Mouse (Mus musculus) lung, postnatal 0 days (tissue): Measurements from ENCODE around the gene Gcsh. TPM values are rescaled to one million over a fixed set of nuclear protein-coding genes. Genes with fewer than 3 reads are reported as not detected.
A peak's percentile ranks its signal among the peaks of the same experiment; 100 is the strongest.

Experiments used
- ATAC-seq: fragments of 200-750 bp; cut with Nextera tagmentation; 2 replicates; pipeline ENCODE4 v1.8.0; 2017; ENCODE audit warnings: moderate library complexity
- DNase-seq: peaks from one replicate; pipeline ENCODE4 v3.0.0-alpha.2; 2016; ENCODE audit warnings: low spot score
- H3K27ac ChIP-seq: fragments of 300-500 bp; sonication (generic); 2 replicates; pipeline ENCODE4 v1.5.1; 2014; ENCODE audit warnings: antibody characterized with exemption, mild to moderate bottlenecking, low read length, mixed read lengths
- H3K27me3 ChIP-seq: fragments of 300-500 bp; sonication (generic); replicated peaks from 2 replicates; pipeline ENCODE4 v1.6.1; 2014; ENCODE audit warnings: low read length, mixed read lengths; ENCODE audit not compliant: insufficient read depth
- H3K36me3 ChIP-seq: fragments of 300-500 bp; sonication (generic); 2 replicates; pipeline ENCODE4 v1.6.1; 2014; ENCODE audit warnings: low read length, mixed read lengths; ENCODE audit not compliant: insufficient read depth
- H3K4me1 ChIP-seq: fragments of 300-500 bp; sonication (generic); 2 replicates; pipeline ENCODE4 v1.6.1; 2014; ENCODE audit warnings: antibody characterized with exemption, low read depth, low read length, mixed read lengths; ENCODE audit not compliant: insufficient read depth
- H3K4me2 ChIP-seq: fragments of 300-500 bp; sonication (generic); replicated peaks from 2 replicates; pipeline ENCODE4 v1.6.1; 2014; ENCODE audit warnings: low read depth, mild to moderate bottlenecking, low read length, moderate library complexity, mixed read lengths
- H3K4me3 ChIP-seq: fragments of 300-500 bp; sonication (generic); 2 replicates; pipeline ENCODE4 v1.5.1; 2014; ENCODE audit warnings: low read depth, low read length
- H3K9ac ChIP-seq: fragments of 300-500 bp; sonication (generic); replicated peaks from 2 replicates; pipeline ENCODE4 v1.6.1; 2014; ENCODE audit warnings: low read depth, mild to moderate bottlenecking
- H3K9me3 ChIP-seq: fragments of 300-500 bp; sonication (generic); 2 replicates; pipeline ENCODE4 v1.6.1; 2016; ENCODE audit warnings: low read length, mixed read lengths
- CTCF ChIP-seq: IDR thresholded peaks from 2 replicates; pipeline ENCODE4 v1.5.1; 2016; ENCODE audit warnings: antibody characterized with exemption, mild to moderate bottlenecking
- EP300 ChIP-seq: IDR thresholded peaks from 2 replicates; pipeline ENCODE4 v1.6.1; 2016; ENCODE audit warnings: antibody characterized with exemption, mild to moderate bottlenecking, control low read depth
- WGBS: fragments of 180-500 bp; shearing (Covaris S2); extraction: QIAGEN DNeasy Blood & Tissue Kit; methylation state at CpG from one replicate; pipeline ENCODE4 v1.1.7; 2014; 5-methylcytosine and 5-hydroxymethylcytosine counted together
- polyA plus RNA-seq: library from polyadenylated mRNA; unstranded; fragments of >200 nt; fragmentation: Nextera tagmentation; extraction: Ambion mirVana; gene quantifications from 2 replicates; pipeline ENCODE4 v1.2.1, GENCODE M21; 2015

Gcsh gene
- polyA plus RNA-seq, 1 experiment from 2014 or later, result 47.2 TPM

GRCm38 (mm10) chr8:116954415-116954814 lies 38.9 kb downstream of the Gcsh start:
- ATAC-seq (no peak), DNase-seq (no peak)
- no peak overlapping the region for H3K4me3 ChIP-seq
- H3K9me3 ChIP-seq, result no peaks in the 10 kb centered on the region
- TF ChIP-seq EP300, result no peak
- TF ChIP-seq CTCF, result no peak
- no peaks in the 10 kb centered on the region for H3K27me3 ChIP-seq
- H3K4me1 ChIP-seq, result no peaks in the 10 kb centered on the region
- WGBS, result 92% methylated on average over 9 of the region's 9 CpGs
- no peak overlapping the region for H3K27ac ChIP-seq
- peaks cover 36% of the 10 kb centered on the region for H3K36me3 ChIP-seq
- no peak overlapping the region for H3K4me2 ChIP-seq
- no peak overlapping the region for H3K9ac ChIP-seq

- peak overlapping the region; percentile 39; the same call in 1 of the 2 replicates for H3K27ac ChIP-seq
- H3K9ac ChIP-seq, result no peak overlapping the region
- WGBS, result 62% methylated on average over 8 of the region's 8 CpGs
- no peak overlapping the region for H3K4me3 ChIP-seq
- H3K4me1 ChIP-seq, result no peaks in the 10 kb centered on the region
- TF ChIP-seq CTCF (no peak), EP300 (no peak)
- DNase-seq, result no peak
- no peak overlapping the region for H3K4me2 ChIP-seq
- H3K36me3 ChIP-seq, result peaks cover 27% of the 10 kb centered on the region; the same call in 1 of the 2 replicates
- H3K27me3 ChIP-seq, result no peaks in the 10 kb centered on the region
- no peak for ATAC-seq
- H3K9me3 ChIP-seq, result no peaks in the 10 kb centered on the region
These were observed 40.9 kb downstream of the Gcsh start for GRCm38 (mm10) chr8:116952428-116952827.

- ATAC-seq (peak; percentile 65), DNase-seq (peak; percentile 53)
- peak overlapping the region; percentile 39; the same call in 1 of the 2 replicates for H3K27ac ChIP-seq
- no peaks in the 10 kb centered on the region for H3K4me1 ChIP-seq
- H3K9ac ChIP-seq, result no peak overlapping the region
- H3K9me3 ChIP-seq, result no peaks in the 10 kb centered on the region
- no peaks in the 10 kb centered on the region for H3K27me3 ChIP-seq
- H3K4me3 ChIP-seq, result no peak overlapping the region
- peaks cover 25% of the 10 kb centered on the region; the same call in 1 of the 2 replicates for H3K36me3 ChIP-seq
- no peak overlapping the region for H3K4me2 ChIP-seq
- TF ChIP-seq EP300 (no peak), CTCF (no peak)
- 53% methylated on average over 2 of the region's 2 CpGs for WGBS
These were observed 41.6 kb downstream of the Gcsh start for GRCm38 (mm10) chr8:116951778-116952177.

GRCm38 (mm10) chr8:116951369-116951768 lies 42.0 kb downstream of the Gcsh start:
- no peak for TF ChIP-seq CTCF
- peak; percentile 51 for TF ChIP-seq EP300
- peak; percentile 86 for DNase-seq
- peak overlapping the region; percentile 51; the same call in 1 of the 2 replicates for H3K27ac ChIP-seq
- H3K4me3 ChIP-seq, result no peak overlapping the region
- ATAC-seq, result peak; percentile 91
- no peaks in the 10 kb centered on the region for H3K27me3 ChIP-seq
- WGBS, result 30% methylated on average over 5 of the region's 5 CpGs
- H3K9ac ChIP-seq, result no peak overlapping the region
- H3K36me3 ChIP-seq, result peaks cover 21% of the 10 kb centered on the region; the same call in 1 of the 2 replicates
- H3K4me2 ChIP-seq, result no peak overlapping the region
- no peaks in the 10 kb centered on the region; the same call in 1 of the 2 replicates for H3K4me1 ChIP-seq
- no peaks in the 10 kb centered on the region for H3K9me3 ChIP-seq

GRCm38 (mm10) chr8:116947589-116947988 lies 45.7 kb downstream of the Gcsh start:
- DNase-seq (no peak), ATAC-seq (no peak)
- H3K4me3 ChIP-seq, result no peak overlapping the region
- no peaks in the 10 kb centered on the region for H3K9me3 ChIP-seq
- no peak overlapping the region for H3K27ac ChIP-seq
- no peak overlapping the region for H3K4me2 ChIP-seq
- H3K4me1 ChIP-seq, result peaks cover 12% of the 10 kb centered on the region; the same call in 1 of the 2 replicates
- no peaks in the 10 kb centered on the region for H3K27me3 ChIP-seq
- 65% methylated on average over 7 of the region's 7 CpGs for WGBS
- no peaks in the 10 kb centered on the region for H3K36me3 ChIP-seq
- TF ChIP-seq CTCF, result no peak
- TF ChIP-seq EP300, result no peak
- no peak overlapping the region for H3K9ac ChIP-seq

- Histone ChIP-seq H3K4me3 (no peak overlapping the region), H3K36me3 (no peaks in the 10 kb centered on the region), H3K9me3 (no peaks in the 10 kb centered on the region), H3K27me3 (no peaks in the 10 kb centered on the region), H3K4me2 (peak overlapping the region; percentile 37; the same call in 1 of the 2 replicates), H3K4me1 (peaks cover 12% of the 10 kb centered on the region; the same call in 1 of the 2 replicates), H3K27ac (peak overlapping the region; percentile 68), H3K9ac (no peak overlapping the region)
- DNase-seq, result no peak
- TF ChIP-seq CTCF (no peak), EP300 (no peak)
- 74% methylated on average over 6 of the region's 6 CpGs for WGBS
- no peak for ATAC-seq
These were observed 46.5 kb downstream of the Gcsh start for GRCm38 (mm10) chr8:116946851-116947250.
